Mouse (Mus musculus) activated CD4-positive, CD25-positive, alpha-beta regulatory T cell (primary cell): ENCODE data around the gene Defb18. TPM values are rescaled to one million over a fixed set of nuclear protein-coding genes. Genes with fewer than 3 reads are reported as not detected.

Experiments used
- polyA plus RNA-seq, 2 experiments: library from polyadenylated mRNA; unstranded; fragments of 100-300 nt; shearing (Covaris generic); gene quantifications; one replicate each; pipeline ENCODE4 v1.2.1; 2017

The Defb18 gene
- polyA plus RNA-seq: not detected

GRCm38 (mm10) chr1:18237343-18237742, at the start of gene Defb18:
Gene Defb18, minus strand, starts transcription at chr1:18237443.

DNA sequence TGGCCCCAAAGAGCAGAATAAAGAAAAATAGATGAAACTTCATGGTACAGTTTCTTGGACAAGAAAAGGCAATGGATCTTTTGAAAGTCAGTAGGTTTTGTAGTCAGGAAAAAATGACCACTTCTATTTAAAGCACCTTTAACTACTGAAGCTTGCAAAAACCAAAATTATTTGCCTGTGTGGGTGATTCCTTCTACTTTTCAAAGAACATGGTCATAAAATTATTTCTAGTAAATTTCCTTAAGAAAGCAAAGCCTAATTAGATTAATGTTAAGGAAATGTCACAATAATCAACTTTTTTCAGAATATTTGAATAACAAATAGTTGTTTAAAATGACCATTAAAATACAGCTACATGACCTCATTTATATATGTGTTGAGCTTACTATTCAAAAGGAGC, 27.8 kb upstream of the Defb18 start, which contains the start of gene Defb41:
Gene Defb41, minus strand, starts transcription at position 101 of the 400 bp plus-strand sequence.

Other genes with a start within 250 kb of the Defb18 start
- gene Crisp4, start 91.5 kb downstream of the Defb18 start, polyA plus RNA-seq: not detected
- not detected for gene Defb41, start 27.7 kb upstream of the Defb18 start, polyA plus RNA-seq